Mouse (Mus musculus): ENCODE results near the gene Esp38.
"Not testable (repeated sequence)": the region's sequence is repeated elsewhere in the genome, so short reads cannot be mapped to it uniquely, and the experiment has no call there.

The Esp38 gene

DNA sequence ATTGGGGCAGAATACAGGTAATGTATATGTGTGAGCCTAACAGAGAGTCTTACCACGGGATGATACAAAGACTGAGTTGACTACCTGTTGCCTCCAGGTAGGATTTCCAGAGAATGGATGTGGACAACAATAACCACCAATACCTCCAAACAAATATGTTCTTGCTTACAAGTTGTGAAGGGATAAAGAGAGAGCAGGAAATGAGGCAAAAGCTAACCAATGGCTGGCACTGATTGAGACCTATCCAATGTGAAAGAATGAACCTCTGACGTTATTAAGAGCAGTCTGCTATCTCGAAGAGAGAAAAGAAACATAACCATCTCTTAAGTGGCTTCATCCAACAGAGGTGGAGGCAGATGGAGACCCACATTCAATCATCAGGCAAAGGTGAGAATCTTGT is at the start of gene Esp38:
Esp38 (plus strand) TSS at position 301 of the 400 bp plus-strand sequence.
- no peak for DNase-seq (ENCODE audit: low spot score in 2 of 2)

DNA sequence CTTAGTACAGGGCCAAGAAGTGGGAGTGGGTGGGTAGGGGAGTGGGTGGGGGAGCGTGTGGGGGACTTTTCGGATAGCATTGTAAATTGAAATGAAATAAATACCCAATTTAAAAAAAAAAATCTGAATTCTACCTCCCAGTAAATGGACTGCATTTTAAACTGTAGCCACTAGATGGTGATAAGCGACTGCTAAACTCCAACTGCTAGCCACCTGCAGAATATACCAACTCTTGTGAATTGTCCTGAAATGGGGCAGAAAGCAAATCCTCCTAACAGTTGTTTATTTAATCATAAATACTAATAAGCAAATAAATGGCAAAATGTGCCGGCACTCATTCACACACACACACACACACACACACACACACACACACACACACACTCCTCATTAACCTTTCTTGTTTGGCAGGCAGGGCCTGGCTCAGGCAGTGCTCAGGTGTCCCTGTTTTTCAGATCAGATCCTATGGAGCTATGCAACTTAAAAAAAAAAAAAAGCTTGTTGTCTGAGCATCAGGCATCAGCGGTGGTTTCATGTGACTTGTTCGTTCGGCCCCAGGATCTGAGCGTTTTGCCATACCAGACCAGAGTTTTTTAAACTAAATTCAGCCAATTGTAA is 47.3 kb upstream of the Esp38 start:
- not testable (repeated sequence) for DNase-seq (ENCODE audit: low spot score in 2 of 2)
